Mouse (Mus musculus) natural killer cell, adult 2 months (primary cell): ENCODE results near the gene Ankrd44.

Experiments used
- DNase-seq, 2 experiments: peaks; one replicate each; pipeline ENCODE4 v3.0.0; 2022; ENCODE audit warnings: low spot score in 2 of 2

Ankrd44 gene

DNA sequence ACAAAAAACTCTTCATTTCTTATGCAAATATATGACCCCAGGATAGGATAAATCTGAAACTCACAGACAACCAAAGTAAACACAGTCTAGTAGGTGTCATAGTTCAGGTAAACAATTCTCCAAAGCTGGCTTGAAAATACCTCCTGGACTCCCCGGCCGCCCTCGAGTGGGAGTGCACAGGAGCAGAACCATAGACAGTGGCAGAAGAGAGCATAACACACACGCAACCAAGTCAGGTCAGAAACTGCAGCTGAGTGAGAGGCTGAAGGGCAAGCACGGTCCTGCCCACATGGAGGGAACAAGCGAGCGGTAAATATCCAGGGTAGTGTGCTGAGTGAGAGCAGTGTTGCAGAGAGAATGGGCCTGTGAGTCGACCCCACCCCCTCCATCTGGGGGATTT is 76.1 kb downstream of the Ankrd44 start:
- no peak for DNase-seq

DNA sequence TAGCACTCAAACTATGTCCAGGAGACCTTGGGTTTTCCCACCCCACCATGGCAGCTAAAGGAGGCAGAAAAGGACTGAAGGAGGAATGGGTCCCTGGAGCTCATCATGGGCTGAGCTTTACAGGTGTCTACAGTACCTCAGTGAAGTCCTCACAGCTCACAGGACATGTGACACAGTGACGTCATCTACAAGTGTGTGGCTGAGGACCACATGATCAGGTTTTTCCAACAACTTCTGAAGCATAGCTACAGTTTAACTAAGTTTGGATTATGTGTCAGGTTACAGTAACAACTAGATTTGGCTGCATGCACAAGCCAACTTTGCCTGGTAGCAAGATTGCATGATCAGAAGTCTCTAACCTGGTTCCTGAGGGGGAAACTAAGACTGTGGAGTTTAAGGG is 78.9 kb downstream of the Ankrd44 start:
- no peak for DNase-seq

DNA sequence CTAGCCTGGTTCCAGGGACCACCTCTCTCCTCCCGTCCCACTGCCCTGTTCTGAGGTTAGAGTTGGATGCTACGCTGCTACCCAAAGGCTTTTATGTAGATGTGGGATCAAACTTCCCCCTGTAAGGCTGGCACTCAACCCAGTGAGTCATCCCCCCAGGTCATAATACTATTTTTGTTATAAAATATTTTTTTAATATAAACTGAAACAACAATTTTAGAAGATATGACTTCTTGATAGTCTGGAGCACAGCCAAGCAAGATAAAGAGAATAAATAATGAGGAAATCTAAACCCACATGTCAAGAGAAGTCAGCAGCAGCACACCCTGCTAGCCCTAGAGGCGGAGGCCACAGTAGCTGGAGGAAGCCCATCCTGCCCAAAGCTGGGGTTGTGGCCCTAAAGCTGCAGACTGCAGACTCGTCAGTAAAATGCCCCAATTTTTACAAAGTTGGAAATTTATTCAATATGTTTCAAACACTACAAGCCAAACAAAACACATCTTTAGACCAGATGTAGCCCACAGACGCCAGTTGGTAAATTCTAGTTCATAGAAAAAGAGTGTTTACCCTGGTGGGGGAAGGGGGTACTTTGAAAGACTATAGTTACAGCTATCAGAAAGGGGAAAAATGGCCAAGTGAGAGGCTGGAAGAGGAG is 79.7 kb downstream of the Ankrd44 start:
- DNase-seq: no peak

DNA sequence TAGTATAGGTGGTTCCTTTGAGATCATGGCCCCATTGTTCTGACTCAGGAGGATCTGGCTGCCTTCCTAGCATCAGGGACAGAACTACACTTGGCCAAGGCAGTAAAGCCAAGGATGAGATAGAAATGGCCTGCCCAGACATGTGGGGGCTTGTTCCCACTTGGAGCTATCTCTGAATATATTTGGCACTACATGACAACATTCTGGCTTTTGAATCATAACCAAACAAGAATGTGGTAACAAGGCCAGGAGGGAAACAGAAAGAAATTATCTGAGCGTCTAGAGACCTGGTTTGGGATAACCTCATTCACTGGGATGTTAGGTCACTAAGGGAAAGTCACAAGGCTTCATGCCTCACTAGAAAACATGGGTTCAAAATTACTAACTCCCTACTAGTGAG is 81.8 kb downstream of the Ankrd44 start:
- no peak for DNase-seq

DNA sequence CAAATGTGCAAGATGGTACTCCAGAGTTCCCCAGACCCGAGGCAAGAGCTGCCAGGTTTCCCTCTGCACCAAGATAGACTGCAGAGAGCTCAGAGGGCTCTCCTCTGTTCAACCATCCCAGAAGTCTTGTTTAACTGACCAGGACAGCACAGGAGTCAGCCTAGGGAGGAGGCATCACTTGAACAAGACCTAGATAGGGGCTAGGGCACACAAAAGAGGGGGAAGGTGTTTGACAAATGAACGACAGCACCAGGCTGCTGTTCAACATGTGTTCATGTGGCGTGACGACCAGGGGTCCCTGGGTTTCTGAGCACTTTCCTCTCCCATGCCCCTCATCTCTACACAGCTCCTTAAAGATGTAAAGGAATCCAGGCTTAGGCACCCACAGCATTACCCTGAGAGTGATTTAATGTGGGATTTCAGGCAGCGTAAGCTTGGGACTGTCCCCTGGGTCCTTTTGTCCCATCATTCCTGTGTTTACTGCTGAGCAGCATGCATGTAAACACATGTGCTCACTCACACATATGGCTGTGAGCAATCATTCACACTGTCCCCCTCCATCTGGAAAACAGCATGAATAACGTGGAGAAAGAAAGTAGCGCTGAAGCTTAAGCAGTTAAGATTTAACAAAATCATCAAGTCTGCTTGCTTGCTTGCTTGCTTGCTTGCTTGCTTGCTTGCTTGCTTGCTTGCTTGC is 83.3 kb downstream of the Ankrd44 start:
- DNase-seq: no peak

DNA sequence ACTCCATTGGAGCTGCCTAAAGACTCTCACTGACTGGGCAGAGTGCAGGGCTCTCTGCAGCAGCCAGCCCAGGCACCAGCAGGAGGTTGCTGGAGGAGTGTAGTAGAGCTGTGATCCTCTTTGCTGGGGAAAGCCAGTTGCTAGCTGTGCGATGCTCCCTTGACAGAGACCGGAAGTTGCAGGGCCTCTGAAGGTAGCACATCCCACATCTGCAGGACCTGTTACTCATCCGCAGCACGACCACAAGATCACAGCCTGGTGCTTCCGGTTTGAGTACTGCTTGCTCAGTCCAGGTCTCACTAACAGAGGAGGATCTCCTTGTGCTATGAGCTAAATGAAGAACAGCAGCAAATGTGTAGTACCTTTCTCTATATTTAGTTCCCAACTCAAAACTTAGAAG is 84.4 kb downstream of the Ankrd44 start:
- DNase-seq: peak; percentile 82 to 86

DNA sequence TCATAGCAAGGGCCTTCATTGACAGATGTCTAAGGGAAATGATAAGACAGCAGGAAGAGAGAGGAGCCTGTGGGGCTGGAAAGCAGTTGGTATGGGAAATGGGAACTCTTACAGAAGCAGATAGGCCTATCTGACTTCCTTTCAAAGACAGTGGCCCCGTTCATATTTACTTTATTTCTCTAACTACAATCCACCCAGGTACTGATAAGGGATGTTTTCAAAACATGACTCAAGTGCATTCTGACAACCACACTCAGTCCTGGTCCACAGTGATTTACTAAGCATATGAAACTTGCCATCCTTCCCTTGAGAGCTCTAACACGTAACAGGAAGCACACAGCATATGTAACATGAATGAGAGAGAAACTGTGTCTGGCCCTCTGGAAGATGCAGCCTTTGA is 86.1 kb downstream of the Ankrd44 start:
- DNase-seq: no peak

DNA sequence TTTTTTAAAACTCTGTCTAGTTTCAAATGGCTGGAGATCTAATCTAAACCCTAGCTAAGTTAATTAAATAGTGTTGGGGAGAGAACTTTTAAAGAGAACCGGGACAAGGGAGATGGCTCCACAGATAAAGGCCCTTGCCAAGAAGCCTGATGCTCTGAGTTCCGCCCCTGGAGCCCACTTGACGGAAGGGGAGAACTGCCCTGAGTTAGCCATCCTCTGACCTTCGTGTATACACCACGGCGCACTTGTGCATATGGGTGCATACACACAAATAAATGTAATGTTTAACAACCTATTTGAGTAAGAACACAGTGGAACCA is 87.7 kb downstream of the Ankrd44 start:
- DNase-seq: no peak

DNA sequence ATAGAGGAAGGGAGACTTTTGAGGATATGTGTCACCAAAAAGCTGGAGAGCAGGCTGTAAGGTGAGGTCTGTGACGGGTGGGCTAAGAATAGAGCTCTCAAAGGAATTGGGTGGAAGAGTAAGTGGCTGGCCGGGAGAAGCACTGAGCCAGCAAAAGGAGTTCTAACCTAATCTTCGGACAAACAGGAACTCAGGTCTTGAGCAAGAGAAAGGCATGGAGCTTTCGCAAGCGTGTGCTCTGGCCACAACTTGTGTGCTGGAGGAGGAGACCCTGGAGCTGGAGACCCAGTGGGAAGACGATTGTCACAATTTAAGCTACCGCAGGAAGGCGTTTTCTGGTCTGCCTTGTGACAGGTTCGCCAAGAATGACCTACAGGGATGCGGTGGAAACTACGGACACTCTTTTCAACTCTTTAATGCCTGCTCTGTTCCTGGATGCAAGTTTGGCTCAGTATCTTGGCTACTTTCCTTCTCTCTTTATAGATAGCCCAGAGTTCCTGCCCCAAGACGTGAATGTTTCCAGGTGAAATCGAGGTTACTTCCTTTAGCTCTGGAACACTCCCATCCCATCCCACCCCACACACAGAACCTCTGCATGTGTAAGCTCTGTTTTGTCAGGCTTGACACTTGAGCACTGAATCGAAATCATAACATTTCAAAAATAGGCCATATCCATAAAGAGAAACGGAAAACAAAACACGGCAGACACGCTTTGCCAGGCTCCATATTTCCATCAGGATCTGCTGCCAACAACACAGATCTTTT is 88.3 kb downstream of the Ankrd44 start:
- no peak for DNase-seq

DNA sequence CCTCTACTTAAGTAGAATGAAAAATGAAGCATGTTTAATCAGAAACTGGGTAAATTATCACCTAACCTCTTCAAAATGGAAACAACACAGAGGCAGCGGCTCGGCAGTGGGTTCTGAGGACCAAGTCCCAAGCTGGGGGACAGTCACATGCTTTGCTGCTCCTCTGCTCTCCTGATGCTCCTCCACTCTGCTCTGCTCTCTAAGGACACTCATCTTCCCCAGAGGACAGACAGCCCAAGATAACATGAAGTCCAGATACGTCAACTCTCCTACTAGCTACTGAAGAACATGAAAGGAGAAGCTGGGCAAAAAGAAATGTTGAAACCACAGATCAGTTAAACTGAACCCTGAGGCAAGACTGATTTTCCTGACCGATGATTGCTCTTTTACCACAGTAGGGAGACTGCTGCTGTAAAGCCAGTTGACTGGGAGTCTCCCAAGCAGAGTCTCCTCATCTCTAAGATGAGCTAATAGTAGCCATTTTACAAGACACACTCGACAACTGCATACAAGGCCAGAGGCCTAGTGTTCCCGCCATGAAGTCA is 90.5 kb downstream of the Ankrd44 start:
- DNase-seq: no peak

DNA sequence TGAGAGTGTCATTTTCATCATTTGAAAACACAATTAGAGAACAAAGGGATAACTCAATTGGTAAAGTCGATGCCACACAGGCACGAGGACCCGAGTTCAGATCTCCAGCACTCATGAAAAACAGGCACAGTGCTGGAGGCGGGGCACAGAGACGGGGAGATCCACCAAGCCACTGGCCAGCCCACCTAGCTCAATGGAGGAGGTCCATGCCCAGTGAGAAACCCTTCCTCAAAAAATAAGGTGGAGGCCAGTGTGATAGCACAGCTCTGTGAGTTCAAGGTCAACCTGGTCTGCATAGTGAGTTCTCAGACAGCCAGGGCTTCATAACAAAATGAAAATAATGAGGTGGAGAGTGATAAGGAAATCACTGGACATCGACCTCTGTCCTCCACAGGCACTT is 93.0 kb downstream of the Ankrd44 start:
- DNase-seq: no peak

DNA sequence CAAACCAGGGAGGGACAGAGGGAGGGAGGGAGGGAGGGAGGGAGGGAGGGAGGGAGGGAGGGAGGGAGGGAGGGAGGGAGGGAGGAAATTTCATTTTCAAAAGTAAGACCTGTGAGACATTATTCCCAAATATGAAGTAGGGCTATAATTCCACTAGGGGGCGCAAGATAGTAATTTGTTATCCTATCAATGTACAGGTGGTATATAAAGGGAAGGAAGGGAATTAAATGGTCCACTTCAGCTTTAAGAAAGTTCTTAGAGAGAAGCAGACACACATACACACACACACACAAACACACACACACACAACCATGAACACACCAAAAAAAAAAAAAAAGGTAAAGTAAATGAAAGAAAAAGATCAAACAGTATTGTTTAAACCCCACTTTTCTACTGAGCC is 93.4 kb downstream of the Ankrd44 start:
- DNase-seq: peak; percentile 29 to 47

DNA sequence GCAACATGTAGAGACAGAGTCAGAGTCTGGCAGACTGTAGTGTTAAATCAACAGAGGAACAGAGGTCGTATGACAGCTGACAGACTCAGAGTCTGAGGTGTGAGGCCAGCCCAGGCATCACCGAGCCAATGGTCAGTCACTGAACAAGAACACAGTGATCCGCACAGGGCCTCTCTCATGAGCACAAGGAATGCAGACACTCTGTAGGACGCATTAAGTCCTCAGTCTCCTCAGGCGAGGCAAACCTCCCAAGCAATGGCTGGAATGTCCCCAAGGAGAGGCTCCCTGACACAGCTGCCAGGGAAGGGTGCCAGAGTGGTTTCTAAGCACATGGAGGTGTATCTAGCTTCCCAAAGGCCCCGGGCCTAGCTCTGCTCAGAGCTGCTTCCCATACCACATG is 96.0 kb downstream of the Ankrd44 start:
- DNase-seq: no peak

DNA sequence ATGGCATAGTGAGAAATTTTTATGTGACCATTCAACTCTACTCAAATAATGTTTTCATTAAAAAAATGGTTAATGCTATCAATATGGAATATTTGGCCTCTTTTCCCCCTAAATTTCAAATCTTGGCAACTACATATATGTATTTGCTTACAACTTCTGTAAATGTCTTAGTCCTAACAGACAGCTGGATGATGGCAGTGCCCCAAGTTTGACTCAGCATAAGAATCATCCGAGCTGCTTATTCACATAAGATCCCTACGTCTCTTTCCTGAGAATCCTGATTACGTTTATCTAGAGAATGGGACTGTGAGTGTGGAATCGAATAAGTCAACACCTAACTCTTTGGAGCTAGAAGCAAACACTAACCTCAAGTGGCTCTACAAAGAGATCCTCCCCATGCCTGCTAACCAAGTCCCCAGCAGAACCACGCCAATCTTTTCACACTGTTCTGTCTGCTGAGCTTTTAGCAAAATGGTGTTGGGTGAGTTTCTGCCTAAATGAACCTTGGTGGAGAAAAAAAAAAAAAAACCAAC is 96.4 kb downstream of the Ankrd44 start:
- DNase-seq: no peak

DNA sequence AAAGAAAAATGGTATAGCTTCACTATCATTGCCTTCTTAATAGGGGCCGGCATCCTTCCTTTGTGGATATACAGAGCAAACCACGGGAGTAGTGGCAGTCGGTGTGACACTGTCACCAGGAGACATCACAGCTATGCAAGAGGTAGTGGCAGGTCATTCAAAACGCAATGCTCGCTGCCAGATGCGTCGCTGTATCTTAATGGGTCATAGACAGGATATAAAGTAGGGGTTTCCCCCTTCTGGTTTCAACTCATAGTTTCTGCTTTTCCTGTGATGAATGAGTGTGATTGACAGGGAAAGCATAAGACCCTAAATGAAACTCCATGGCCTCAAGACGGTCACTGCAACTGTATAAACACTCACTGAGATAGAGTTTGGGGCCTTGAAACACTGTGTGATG is 98.4 kb downstream of the Ankrd44 start:
- DNase-seq: peak; percentile 69 to 72

DNA sequence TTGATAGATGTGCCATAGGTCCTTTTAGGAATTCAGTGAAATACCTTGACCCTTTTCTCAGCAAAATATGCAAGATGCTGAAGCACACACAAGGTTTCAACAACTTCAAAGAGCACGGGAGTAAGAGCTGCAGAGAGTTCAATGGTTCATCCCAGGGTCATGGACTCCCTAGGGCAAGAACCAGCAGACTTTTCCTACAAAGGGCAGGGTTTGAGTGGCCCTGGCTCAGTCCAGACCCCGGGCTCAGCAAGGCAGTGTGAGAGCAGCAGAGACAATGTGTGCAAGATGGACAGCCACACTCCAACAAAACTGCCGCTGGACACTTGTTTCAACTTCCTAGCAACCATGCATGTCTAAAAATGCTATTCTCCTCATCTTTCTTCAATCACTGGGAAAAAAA is 98.8 kb downstream of the Ankrd44 start:
- no peak for DNase-seq

DNA sequence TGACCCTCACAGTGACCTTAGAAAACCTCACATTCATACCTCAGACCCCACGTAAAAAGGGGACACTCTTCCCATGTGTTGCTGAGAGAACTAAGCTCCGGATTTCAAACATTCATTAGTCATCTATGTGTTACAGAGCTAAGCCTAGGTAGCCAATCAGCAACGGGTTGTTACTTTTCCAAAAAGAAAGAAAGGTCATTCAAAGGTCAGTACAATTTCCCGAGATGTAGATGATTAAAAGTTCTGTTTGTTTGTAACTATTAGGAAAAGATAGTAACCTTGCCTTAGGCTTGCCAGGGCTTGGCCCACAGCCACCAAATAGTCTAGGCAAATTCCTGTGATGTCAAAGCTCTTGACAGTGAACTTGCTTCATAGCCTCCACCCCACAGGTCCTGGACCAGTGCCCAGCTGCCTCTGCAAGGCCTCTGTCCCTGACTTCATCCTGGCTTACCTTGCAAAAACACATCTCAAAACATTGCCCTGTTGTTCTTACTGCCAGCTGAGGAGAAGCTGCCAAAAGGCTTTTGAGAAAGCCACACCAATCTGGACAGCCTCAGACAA is 99.7 kb downstream of the Ankrd44 start:
- DNase-seq: no peak

DNA sequence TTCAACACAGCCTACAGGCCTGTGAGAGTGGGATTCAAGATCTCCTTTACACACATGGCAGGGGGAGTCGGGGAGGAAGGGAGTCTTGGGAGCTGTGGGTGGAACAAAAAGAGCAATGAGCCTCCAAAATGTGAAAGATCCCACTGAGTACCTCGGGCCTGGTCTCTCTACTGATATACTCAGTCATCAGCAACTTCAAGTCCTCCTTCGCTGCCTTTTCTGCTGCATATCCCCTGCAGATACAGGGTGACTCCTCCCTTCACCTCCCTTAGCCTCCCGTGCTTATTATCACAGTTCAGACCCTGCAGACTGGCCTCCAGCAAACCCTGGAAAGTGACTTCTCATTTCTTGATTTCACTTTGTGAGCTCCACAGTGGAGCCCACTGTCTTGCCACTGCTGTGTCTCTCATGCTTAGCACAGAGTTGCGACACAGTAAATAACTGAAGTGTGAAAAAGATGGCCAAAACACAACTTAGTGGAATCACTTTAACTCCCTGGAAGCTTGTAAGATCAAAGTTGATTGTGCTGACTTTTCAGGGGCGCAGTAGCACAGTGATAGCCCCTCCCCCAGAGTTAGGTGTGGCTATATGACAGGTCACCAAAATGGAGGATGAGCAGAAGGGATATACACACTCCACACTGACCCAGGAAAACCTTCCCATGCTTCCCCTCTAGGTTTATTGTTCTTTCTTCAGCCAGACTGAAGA is 100.3 kb downstream of the Ankrd44 start:
- no peak for DNase-seq

DNA sequence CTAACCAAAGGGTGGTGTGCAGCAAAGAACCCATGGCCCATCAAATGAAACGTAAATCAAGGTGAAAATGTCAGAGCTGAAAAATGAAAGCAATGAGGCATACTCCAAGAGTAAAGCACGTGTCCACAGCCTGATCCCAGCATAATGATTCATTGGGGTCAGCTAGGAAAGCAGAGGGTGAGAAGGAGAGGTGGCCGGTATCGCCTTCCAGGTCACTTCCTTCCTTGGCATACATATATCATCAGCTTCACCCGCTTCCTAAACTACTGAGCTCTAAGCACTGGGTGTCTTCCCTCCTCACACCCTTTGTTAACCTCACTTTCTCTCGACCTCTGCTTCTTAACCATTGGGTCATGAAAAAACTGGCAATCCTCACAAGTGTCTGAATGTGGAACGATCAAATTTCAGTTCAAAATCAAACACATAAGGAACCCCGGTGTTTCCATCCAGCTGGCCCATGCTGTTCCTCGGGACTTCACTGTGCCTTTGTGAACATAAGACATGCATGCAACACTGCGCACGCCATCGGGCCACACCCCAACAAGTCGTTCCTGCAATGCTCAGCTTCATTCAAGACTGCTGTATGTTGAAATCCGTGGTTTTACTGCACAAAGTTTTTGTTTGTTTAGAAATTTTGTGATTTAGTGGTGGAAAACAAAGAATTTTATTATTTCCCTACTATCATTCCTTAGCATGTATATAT is 101.9 kb downstream of the Ankrd44 start:
- DNase-seq: no peak

DNA sequence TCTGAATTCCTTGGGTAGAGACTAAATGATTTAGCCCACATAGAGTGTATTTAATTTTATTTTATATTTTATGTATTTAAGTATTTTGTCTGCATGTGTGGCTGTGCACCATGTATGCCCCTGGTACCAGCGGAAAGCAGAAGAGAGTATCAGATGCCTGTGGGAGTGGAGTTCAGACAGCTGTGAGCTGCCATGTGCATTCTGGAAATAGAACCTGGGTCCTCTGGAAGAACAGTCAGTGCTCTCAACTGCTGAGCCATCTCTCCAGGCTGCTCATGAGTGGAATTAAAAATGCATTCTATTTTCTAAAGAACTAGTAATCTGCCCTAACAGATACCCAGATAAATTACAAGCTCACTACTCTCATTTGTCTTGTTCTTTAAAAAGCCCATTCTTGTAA is 104.4 kb downstream of the Ankrd44 start:
- DNase-seq: no peak

DNA sequence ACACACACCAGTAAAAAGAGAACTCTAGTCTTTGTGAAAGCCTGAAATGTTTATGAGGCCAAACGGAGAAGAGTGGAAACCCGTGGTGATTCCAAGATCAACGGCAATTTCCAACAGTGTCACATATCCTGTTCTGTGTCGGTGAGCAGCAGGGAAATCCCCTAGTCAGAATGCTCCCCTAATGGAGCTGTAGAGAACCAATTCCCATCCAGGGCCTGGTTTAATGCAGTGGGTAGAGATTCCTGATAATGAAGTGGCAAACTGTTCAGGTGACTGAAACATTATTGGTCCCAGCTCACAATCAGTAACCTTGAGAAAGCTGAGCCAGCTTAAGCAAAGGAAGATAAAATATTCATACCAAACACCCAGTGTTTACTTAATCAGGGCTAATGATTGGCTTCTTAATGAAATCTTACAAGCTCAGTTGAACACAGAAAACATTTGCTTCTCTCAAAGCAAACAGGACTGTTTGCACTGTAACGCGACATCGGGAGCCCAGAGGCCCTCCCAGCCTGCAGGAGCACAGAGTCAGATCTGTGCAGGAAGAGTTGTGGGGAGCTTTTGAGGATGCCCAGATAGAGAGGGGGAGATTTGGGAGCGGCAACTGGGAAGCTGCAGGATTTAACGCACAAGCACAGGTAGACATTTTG is 110.9 kb downstream of the Ankrd44 start:
- no peak for DNase-seq
